Mouse (Mus musculus) liver, embryonic 14.5 days (tissue): ENCODE data around the gene Rbms3.

ENCODE experiments used
- CTCF ChIP-seq: IDR thresholded peaks from 2 replicates; pipeline ENCODE4 v1.5.1; 2016; ENCODE audit warnings: antibody characterized with exemption, low read depth, control low read depth
- EP300 ChIP-seq: IDR thresholded peaks from 2 replicates; pipeline ENCODE4 v1.6.1; 2016; ENCODE audit warnings: antibody characterized with exemption, low read depth

DNA sequence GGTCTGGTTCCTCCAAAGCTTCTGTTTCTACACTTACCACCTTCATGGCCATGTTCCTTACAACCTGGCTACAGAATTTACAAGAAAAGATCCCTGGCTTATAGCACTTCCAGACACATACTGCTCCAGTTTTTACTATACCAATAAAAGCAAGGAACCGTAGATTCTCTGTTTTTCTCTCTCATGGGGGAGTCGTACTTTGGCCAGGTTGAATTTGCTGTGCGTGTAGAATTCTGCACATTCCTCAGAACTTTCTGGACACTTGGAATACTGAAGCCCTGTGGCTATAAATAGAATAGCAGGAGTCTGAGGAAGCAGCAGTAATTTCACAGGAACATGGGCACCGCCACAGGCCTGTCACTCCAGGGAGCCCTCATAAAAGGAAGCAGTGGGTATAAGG, 766.1 kb downstream of the Rbms3 start:
- TF ChIP-seq CTCF = no peak
- no peak for TF ChIP-seq EP300
